Mouse (Mus musculus) layer of hippocampus, postnatal 14 days (tissue): ENCODE measurements around the gene Rsrc2. TPM values are rescaled to one million over a fixed set of nuclear protein-coding genes. Genes with fewer than 3 reads are reported as not detected.
"Not testable (repeated sequence)": the region's sequence is repeated elsewhere in the genome, so short reads cannot be mapped to it uniquely, and the experiment has no call there.

Source experiments
- DNase-seq, 2 experiments: peaks; one replicate each; pipeline ENCODE4 v3.0.0; 2021 to 2022; ENCODE audit warnings: low spot score in 2 of 2, mixed read lengths in 1 of 2
- long read RNA-seq, 2 experiments: library from polyadenylated mRNA; stranded (forward); transcript quantifications; one replicate each; pipeline ENCODE4 v2.0.0; 2021
- total RNA-seq, 2 experiments: library from RNA; stranded (reverse); gene quantifications; 2 replicates each; pipeline ENCODE4 v1.2.3; 2021

Gene Rsrc2
- total RNA-seq, result 10 to 100 TPM; 89.5 to 96.9 TPM
- long read RNA-seq, experiment 1, transcript Rsrc2-201 (12 exons, 2,344 nt), result minor isoform, 8 of 54 reads
- long read RNA-seq, experiment 1, transcript Rsrc2-208 (10 exons, 1,595 nt), result major isoform, 31 of 54 reads
- long read RNA-seq, experiment 1, partial matches to known transcripts, result 2 of 54 reads
- long read RNA-seq, experiment 1, other reads (novel, unspliced or antisense), result 10 of 54 reads
- long read RNA-seq, experiment 2, transcript Rsrc2-219 (11 exons, 1,685 nt), result minor isoform, 5 of 80 reads
- long read RNA-seq, experiment 2, transcript Rsrc2-208 (10 exons, 1,595 nt), result major isoform, 55 of 80 reads
- long read RNA-seq, experiment 2, partial matches to known transcripts, result 5 of 80 reads
- long read RNA-seq, experiment 2, other reads (novel, unspliced or antisense), result 10 of 80 reads

DNA sequence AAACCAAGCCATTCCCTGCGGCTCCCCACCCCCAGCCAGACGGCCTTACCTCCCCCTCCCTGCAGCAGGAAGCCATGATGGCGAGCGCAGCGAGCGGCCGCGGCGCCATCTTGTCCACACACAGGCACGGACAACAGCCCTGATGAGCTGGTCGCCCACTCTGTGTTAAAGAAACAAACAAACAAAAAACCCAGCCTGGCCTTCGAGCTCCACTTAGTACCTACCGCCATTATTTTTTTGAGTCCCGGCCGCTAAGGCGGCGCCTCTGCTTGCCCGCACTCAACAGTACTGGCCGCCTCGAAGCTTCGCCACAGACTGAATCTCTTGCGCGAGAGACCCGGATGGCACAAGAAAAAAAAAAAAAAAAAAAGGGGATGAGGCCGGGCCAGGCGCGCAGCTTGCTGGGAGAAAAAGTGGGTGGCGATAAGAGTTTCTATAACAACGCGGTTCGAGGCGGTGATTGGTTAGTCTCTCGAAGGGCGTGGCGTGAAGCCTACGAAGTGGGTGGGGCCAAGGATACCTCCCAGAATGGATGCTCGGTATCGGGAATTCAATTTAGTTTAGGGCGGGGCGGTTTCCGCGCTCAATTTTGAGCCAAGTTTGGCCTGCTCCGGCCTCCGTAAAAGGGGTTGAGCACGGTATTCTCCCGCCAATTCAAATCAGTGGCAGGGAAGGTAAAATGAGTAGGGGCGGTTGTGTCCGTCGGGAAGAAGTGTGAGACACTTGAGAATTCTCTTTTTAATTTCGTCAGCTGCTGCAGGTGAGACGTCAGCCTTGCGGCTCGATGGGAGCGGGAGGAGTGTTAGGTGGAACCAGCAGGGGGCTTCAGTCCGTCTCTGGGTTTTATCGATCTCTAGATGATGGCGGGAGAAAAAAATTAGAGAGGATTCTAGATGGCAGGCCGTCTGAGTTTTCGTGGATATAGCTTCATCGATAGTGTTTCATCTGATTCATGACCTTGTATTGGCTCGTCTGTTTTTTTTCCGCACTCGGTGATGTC is at the start of gene Rsrc2, which contains the start of gene Kntc1:
Gene Rsrc2 (minus strand): TSS at position 350 of the 1,000 bp plus-strand sequence.
Gene Kntc1 (plus strand): TSS at position 652 of the 1,000 bp plus-strand sequence.
- peak; percentile 98 to 100 for DNase-seq

GRCm38 (mm10) chr5:123793081-123793480 is 43.9 kb upstream of the Rsrc2 start:
- DNase-seq, result no peak

DNA sequence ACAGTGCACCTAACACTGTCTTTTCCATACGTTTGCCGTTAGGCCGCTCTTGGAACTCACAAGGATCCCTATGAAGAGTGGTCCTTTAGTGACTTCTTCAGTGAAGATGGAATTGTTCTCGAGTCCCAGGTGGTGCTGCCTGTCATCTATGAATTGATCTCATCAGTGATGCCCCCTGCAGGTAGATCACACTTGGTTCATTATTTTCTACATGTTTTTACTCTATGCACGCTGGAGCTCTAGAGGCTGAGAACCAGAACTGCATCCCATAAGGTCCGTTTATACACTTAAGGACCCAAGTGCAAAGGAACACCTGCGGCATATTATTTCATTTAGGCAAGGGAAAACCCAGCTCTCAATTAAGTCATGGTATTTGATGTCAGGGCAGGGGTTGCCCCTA is 39.8 kb upstream of the Rsrc2 start:
- no peak for DNase-seq

- DNase-seq, result no peak
These were observed 32.6 kb upstream of the Rsrc2 start for GRCm38 (mm10) chr5:123781864-123782263.

GRCm38 (mm10) chr5:123780716-123781115 is 31.5 kb upstream of the Rsrc2 start:
- DNase-seq, result no peak

GRCm38 (mm10) chr5:123773441-123773840 is 24.2 kb upstream of the Rsrc2 start:
- no peak for DNase-seq

GRCm38 (mm10) chr5:123766455-123766854 is 17.2 kb upstream of the Rsrc2 start:
- not testable (repeated sequence) for DNase-seq

- no peak for DNase-seq
These were observed 16.3 kb upstream of the Rsrc2 start for GRCm38 (mm10) chr5:123765506-123765905.

- no peak for DNase-seq
These were observed 712 bp downstream of the Rsrc2 start for GRCm38 (mm10) chr5:123748339-123749064.

GRCm38 (mm10) chr5:123747604-123748003 is 1.6 kb downstream of the Rsrc2 start:
- DNase-seq, result no peak

DNA sequence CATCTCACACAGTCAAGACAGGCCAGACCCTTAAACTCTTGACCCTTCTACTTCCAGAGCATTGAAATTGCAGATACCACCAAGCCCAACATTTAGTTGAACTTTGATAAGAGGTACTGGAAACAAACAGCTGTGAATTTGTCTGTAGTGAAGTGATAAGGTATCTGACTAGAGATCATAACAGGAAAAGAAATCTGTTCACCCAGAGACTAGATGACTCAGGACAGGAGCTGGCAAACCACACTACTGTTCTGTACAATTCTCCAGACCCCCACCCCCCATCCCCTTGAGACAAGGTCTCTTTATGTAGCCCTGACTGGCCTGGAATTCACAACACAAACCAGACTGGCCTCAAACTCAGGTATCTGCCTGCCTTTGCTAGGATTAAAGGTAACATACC is 3.0 kb downstream of the Rsrc2 start:
- no peak for DNase-seq

DNA sequence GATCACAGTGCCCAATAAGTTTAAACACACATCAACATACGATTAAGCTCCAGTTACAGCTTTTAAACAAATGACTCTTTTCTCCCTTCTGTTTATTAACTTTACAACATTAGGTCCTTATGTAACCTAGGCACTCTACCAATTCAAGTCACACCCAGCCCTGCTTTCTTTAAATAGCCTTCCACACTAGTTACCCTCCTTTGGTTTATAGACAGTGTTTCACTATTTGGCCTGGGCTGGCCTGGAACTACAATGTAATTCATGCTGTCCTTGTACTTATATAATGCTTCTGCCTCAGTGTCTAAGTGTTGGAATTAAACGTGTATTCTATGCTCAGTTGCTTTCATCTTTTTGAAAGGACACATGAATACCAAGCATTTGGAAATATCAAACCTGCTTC is 4.9 kb downstream of the Rsrc2 start:
- no peak for DNase-seq

- no peak for DNase-seq
These were observed 18.2 kb downstream of the Rsrc2 start for GRCm38 (mm10) chr5:123730981-123731380.

GRCm38 (mm10) chr5:123723816-123724215 is 25.4 kb downstream of the Rsrc2 start:
- DNase-seq, result not testable (repeated sequence)

- DNase-seq, result peak; percentile 94 to 98
These were observed 28.6 kb downstream of the Rsrc2 start, which contains the start of gene Zcchc8 for GRCm38 (mm10) chr5:123720328-123721311. Gene Zcchc8 (minus strand): TSS chr5:123721100.

DNA sequence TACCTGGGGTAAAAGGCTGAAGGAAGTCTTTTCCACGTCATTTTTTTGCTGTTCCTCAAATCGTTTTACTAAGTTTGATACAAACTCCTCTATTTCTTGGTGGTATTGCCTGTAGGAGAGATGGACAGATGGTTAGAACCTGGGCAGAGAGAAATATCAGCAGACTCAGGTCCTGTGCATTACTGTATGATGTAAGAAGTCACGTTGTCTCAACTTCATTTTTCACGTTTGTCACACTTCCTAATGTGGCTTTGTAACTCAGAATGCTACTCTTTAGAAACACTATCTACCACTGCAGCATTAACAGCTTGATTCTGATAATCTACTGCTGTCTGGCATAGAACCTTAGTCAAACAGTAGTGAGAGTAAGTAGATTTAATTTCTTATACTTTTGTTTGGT is 34.6 kb downstream of the Rsrc2 start:
- no peak for DNase-seq

DNA sequence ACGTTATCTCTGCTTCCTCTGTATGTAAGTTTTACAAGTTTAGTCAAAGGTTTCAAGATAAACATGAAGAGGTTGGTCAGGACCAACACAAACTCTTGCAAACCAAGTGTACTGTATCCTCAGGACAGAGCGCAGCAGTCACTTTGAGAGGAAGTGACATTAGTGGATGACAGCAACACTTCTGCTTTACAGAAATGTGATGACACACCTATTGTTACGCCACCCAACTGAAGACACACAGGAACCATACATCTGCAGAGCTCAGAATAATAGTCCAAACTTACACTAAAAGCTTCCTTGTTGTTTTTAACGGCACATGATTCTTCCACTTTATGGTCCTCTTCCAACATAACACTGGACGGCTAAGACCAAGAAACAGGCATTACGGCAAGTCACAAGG is 35.4 kb downstream of the Rsrc2 start:
- DNase-seq, result no peak

DNA sequence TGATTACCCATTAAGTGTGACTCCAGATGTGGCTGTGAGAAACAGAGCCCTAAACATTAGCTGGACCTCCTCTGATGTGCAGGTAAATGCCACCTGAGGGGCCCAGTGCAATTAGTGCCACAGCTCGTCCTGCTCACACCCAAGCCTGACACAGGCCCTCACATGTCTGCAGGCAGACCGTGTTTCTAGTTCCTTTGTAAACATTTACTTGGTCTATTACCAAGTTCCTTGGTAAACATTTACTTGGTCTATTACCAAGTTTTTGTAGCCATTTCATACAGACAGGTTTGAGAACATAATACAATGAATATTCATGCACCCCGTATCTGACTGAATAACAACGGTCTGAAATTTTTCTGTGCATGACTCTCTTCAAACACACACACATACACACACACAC is 39.6 kb downstream of the Rsrc2 start:
- DNase-seq, result no peak

DNA sequence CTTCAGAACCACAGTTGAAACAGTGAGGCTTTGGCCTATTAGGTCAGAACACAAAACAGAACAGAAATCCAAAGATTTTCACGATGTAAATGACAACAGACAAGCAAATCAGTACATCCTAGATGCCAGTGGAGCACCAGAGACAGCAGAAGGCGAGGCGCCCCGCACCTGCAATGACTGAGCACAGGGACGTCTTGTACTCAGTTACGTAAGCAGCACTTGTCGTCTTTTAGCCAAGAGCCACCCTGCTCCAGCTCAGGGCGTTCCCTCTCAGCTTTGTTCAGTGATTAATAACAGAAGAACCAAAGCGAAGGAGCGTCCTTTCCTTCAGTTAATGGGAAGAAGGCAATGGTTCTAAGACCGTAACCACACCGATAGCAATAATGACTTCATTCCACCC is 40.6 kb downstream of the Rsrc2 start:
- peak in 1 of 2 experiments; percentile 27 for DNase-seq

- peak; percentile 26 to 47 for DNase-seq
These were observed 48.6 kb downstream of the Rsrc2 start for GRCm38 (mm10) chr5:123700625-123701024.
